Mouse (Mus musculus) brain, embryonic 14.5 days (tissue): ENCODE measurements at regions not wholly inside any gene's neighbourhood (a gene's known extent, or its start where the extent isn't known, plus 50 kb on each side); places are given as distances from the start of the nearest gene placed in this dataset.

ENCODE experiments used
- CTCF ChIP-seq: fragments of 200-500 bp; IDR thresholded peaks from 2 replicates; pipeline ENCODE4 v1.5.1; 2012; ENCODE audit warnings: inconsistent platforms, mild to moderate bottlenecking, moderate library complexity, borderline replicate concordance; ENCODE audit not compliant: insufficient read depth, insufficient read length; ENCODE audit errors: extremely low read depth
- POLR2A ChIP-seq: fragments of 200-500 bp; IDR thresholded peaks from 2 replicates; pipeline ENCODE4 v1.6.1; 2012; ENCODE audit warnings: mild to moderate bottlenecking, inconsistent platforms, borderline replicate concordance; ENCODE audit not compliant: poor library complexity, insufficient read depth, insufficient read length, severe bottlenecking; ENCODE audit errors: extremely low read depth

DNA sequence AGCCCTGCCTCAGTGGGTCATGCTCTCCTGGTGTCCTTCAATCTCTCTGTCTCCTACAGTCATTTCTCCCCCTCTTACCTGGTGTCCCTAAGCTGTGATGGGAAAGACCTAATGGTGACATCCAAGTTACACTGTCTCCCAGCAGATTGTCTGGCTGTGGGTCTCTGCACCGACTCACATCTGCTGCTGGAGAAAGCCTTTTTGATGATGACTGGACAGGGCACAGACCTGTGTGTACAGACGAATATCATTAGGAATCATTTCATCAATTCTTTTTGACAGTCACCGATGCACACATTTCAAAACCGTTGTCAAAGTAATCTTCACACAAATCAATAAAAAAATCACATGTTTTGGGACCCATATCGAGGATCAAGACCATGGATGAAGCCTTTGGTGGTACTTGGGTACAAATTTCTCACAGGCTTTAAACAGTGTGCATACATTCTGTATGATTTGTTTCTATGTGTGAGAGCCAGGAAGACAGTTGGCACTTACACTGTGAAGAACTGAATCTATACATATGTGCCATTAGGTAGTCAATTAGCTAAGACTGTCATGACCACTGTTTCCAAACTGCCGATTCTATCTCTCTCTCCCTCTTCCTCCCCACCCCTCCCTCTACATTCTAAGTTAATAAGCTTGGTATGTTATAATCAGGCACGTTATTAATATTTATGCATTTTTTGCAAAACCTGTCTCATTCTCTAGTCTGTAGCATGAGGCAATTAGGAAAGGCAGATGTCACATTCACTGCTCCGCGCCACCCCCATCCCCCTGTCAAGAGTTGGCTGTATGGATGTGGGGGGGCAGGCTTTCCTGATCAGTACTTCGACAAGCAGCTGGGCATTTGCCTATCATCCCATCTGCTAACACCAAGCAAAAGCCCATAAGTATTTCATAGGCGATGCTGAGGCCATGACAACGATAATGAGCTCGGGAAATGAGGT lies 192.5 kb upstream of the Fam3c start:
- TF ChIP-seq POLR2A = no peak
- TF ChIP-seq CTCF = no peak
